Mouse (Mus musculus) liver, embryonic 15.5 days (tissue): Measurements from ENCODE around the gene Bri3. TPM values are rescaled to one million over a fixed set of nuclear protein-coding genes. Genes with fewer than 3 reads are reported as not detected.

Source experiments
- ATAC-seq: fragments of 200-750 bp; cut with Nextera tagmentation; 2 replicates; pipeline ENCODE4 v1.8.0; 2017; ENCODE audit warnings: moderate number of reproducible peaks, mild to moderate bottlenecking, moderate library complexity; ENCODE audit not compliant: insufficient read depth
- H3K27ac ChIP-seq: fragments of 300-500 bp; sonication (generic); replicated peaks from 2 replicates; pipeline ENCODE4 v1.5.1; 2015; ENCODE audit warnings: mild to moderate bottlenecking, inconsistent platforms
- H3K27me3 ChIP-seq: fragments of 300-500 bp; sonication (generic); 2 replicates; pipeline ENCODE4 v1.6.1; 2015; ENCODE audit warnings: mild to moderate bottlenecking, inconsistent platforms
- H3K36me3 ChIP-seq: fragments of 300-500 bp; sonication (generic); replicated peaks from 2 replicates; pipeline ENCODE4 v1.6.1; 2015; ENCODE audit warnings: moderate library complexity, mild to moderate bottlenecking, inconsistent platforms
- H3K4me1 ChIP-seq: fragments of 300-500 bp; sonication (generic); replicated peaks from 2 replicates; pipeline ENCODE4 v1.6.1; 2015; ENCODE audit warnings: inconsistent platforms
- H3K4me2 ChIP-seq: fragments of 300-500 bp; sonication (generic); 2 replicates; pipeline ENCODE4 v1.6.1; 2015; ENCODE audit warnings: moderate library complexity, mild to moderate bottlenecking, inconsistent platforms
- H3K4me3 ChIP-seq: fragments of 300-500 bp; sonication (generic); replicated peaks from 2 replicates; pipeline ENCODE4 v1.5.1; 2015; ENCODE audit warnings: mild to moderate bottlenecking, inconsistent platforms
- H3K9ac ChIP-seq: fragments of 300-500 bp; sonication (generic); 2 replicates; pipeline ENCODE4 v1.6.1; 2015; ENCODE audit warnings: moderate library complexity, mild to moderate bottlenecking, inconsistent platforms
- H3K9me3 ChIP-seq: fragments of 300-500 bp; sonication (generic); replicated peaks from 2 replicates; pipeline ENCODE4 v1.6.1; 2016; ENCODE audit warnings: inconsistent platforms
- WGBS: fragments of 180-500 bp; shearing (Covaris S2); methylation state at CpG from one replicate; pipeline ENCODE4 v1.1.7; 2015; ENCODE audit warnings: mixed read lengths; ENCODE audit not compliant: insufficient replicate concordance; 5-methylcytosine and 5-hydroxymethylcytosine counted together
- polyA plus RNA-seq: library from polyadenylated mRNA; unstranded; fragments of >200 nt; fragmentation: Nextera tagmentation; extraction: Ambion mirVana; gene quantifications from 2 replicates; pipeline ENCODE4 v1.2.1, GENCODE M21; 2015

Gene Bri3
- polyA plus RNA-seq, 1 experiment from 2014 or later, result 20.3 TPM

DNA sequence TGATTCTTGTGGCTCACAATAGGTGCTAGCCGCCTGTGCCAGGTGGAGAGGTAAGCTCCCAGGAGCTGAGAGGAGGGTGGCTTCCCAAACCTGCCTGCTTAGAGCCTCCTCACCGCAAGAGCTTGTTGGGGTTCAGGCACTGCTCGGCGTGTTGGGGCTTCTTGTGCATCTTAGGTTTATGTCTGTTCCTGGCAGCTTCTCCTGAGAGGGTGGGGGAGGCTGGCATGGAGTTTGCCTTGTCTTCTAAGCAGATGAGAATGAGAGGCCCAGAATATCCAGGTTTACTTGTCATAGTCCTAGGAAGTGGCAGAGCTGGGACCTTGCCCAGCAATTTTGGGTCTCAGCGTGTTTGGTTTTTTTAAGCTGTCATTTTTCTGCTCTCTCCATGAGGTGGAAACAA, 17.6 kb downstream of the Bri3 start:
- Histone ChIP-seq H3K27me3 (no peaks in the 10 kb centered on the region), H3K4me1 (peaks cover 24% of the 10 kb centered on the region), H3K27ac (no peak overlapping the region), H3K9me3 (no peaks in the 10 kb centered on the region), H3K36me3 (peaks cover 20% of the 10 kb centered on the region), H3K4me2 (no peak overlapping the region), H3K9ac (no peak overlapping the region), H3K4me3 (no peak overlapping the region)
- 77% methylated on average over 5 of the region's 5 CpGs for WGBS
- no peak for ATAC-seq

DNA sequence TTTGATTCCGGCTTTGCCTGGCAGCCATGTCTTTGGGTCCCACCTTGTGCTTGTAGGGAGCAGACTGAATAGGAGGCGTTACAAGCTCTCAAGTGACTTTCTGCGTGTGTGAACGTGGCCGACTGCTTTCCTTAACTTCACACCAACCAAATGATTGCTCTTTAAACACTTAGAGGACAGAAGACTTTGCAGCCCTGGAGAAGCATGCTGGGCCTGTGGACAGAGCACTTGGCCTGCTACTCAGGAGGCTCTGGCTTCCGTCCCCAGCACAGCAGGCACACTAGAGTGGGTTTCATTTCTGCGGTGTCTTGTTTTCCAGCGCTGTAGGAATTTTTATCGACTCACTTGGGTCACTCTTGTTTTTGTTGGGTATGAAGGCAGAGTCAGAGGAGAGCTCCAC, 18.8 kb downstream of the Bri3 start:
- Histone ChIP-seq H3K4me3 (no peak overlapping the region), H3K4me2 (no peak overlapping the region), H3K4me1 (peaks cover 12% of the 10 kb centered on the region), H3K36me3 (peaks cover 23% of the 10 kb centered on the region), H3K9ac (no peak overlapping the region), H3K27me3 (no peaks in the 10 kb centered on the region), H3K9me3 (no peaks in the 10 kb centered on the region), H3K27ac (no peak overlapping the region)
- WGBS, result 75% methylated on average over 9 of the region's 9 CpGs
- no peak for ATAC-seq

DNA sequence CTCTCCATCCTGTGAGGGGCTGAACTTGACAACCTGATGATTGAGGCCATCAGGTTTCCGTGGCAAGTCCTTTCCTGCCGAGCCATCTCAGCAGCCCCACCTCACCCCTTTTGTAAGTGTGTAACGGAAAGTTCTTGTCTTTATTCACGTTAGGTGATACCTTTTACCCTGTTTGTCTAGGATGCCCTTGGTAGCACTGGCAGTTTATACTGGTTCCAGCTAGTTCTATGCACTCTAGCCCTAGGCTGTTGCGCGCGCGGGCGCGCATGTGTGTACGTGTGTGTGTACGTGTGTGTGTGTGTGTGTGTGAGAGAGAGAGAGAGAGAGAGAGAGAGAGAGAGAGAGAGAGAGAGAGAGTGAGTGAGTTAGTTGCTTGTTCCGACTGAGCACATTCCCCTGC, 19.3 kb downstream of the Bri3 start:
- peaks cover 23% of the 10 kb centered on the region for H3K36me3 ChIP-seq
- H3K27me3 ChIP-seq, result no peaks in the 10 kb centered on the region
- H3K9me3 ChIP-seq, result no peaks in the 10 kb centered on the region
- WGBS, result 78% methylated on average over 13 of the region's 13 CpGs
- no peak overlapping the region for H3K9ac ChIP-seq
- H3K4me1 ChIP-seq, result peaks cover 7% of the 10 kb centered on the region; the same call in 1 of the 2 replicates
- no peak for ATAC-seq
- no peak overlapping the region for H3K4me3 ChIP-seq
- H3K27ac ChIP-seq, result no peak overlapping the region
- H3K4me2 ChIP-seq, result no peak overlapping the region

DNA sequence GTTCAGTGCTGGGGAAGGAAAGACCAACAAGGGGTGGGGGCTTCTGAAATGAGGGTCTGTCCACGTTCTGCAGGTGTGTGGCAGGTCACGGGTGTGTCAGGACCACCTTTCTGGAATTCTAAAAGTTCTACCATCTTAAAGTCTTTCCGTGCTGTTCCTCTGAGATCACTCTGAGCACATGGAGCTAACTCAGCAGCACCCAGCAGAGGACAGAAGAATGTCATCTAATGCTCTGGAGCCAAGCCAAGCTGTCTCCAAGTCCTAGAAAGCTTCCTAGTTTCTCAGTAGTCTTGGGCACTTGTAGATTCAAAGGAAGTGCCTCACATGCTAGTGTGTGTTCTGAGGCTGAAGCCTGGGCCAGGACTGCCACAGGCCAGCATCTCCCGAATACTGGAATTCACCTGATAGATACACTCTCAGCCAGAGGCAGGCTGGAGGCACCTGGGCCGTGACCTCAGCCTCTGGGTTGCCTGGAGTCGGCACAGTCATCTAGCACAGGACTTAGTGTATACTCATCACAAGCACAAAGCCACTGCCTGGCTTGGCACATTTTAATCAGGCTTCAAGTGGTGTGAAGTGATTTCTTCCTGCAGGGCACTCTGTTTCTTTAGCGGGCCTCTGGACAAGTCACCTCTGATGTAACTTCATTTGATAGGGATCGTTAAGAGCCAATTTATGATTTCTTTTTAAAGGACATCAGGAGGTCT, 23.5 kb downstream of the Bri3 start:
- Histone ChIP-seq H3K9me3 (no peaks in the 10 kb centered on the region), H3K9ac (no peak overlapping the region), H3K27me3 (no peaks in the 10 kb centered on the region), H3K4me1 (peaks cover 14% of the 10 kb centered on the region), H3K4me2 (no peak overlapping the region), H3K36me3 (peaks cover 23% of the 10 kb centered on the region), H3K27ac (no peak overlapping the region), H3K4me3 (no peak overlapping the region)
- WGBS, result 65% methylated on average over 8 of the region's 8 CpGs
- no peak for ATAC-seq

DNA sequence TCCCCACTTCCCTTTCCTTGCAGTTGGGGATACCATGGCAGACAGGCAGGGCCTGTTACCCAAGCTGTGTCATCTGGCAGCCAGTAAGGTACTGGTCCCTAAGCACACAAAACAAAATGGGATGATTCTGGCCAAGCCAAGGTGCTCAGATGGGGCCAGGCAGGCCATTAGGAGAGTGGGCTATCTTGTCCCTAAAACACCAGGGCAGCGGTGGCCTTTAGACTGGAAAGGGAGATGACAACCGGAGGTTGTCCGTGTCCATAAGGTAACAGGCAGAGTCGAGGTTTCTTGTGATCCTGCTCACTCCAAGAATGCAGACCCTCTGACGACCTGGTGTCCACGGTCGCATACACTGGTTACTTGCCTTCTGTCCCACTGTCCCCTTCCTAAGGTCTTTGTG, 25.7 kb downstream of the Bri3 start:
- Histone ChIP-seq H3K9ac (no peak overlapping the region), H3K4me1 (peaks cover 14% of the 10 kb centered on the region), H3K27ac (no peak overlapping the region), H3K4me2 (no peak overlapping the region), H3K4me3 (no peak overlapping the region), H3K27me3 (no peaks in the 10 kb centered on the region), H3K36me3 (peaks cover 13% of the 10 kb centered on the region), H3K9me3 (no peaks in the 10 kb centered on the region)
- ATAC-seq, result no peak
- WGBS, result 75% methylated on average over 7 of the region's 7 CpGs

DNA sequence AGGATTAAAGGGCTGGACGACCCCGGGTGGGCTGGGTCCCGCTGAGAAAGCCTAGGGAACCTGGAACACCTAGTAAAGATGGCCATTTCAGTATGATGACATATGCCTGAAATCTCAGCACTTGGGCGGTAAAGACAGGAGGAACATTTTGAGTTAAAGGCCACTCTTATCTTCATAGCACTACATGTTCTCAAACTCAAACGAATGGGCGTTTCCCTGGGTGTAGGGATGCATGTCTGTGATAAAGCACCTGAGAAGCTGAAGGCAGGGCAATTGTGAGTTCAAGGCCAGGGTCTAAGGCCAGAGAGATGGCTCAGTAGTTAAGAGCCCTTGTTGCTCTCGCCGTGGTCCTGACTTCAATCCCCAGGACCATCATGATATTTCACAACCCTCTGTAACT, 26.2 kb downstream of the Bri3 start:
- peaks cover 13% of the 10 kb centered on the region; the same call in 1 of the 2 replicates for H3K36me3 ChIP-seq
- no peaks in the 10 kb centered on the region for H3K9me3 ChIP-seq
- no peaks in the 10 kb centered on the region for H3K27me3 ChIP-seq
- H3K4me1 ChIP-seq, result peaks cover 14% of the 10 kb centered on the region
- no peak for ATAC-seq
- 47% methylated on average over 8 of the region's 8 CpGs for WGBS
- H3K9ac ChIP-seq, result no peak overlapping the region
- H3K4me3 ChIP-seq, result no peak overlapping the region
- no peak overlapping the region for H3K27ac ChIP-seq
- H3K4me2 ChIP-seq, result no peak overlapping the region

DNA sequence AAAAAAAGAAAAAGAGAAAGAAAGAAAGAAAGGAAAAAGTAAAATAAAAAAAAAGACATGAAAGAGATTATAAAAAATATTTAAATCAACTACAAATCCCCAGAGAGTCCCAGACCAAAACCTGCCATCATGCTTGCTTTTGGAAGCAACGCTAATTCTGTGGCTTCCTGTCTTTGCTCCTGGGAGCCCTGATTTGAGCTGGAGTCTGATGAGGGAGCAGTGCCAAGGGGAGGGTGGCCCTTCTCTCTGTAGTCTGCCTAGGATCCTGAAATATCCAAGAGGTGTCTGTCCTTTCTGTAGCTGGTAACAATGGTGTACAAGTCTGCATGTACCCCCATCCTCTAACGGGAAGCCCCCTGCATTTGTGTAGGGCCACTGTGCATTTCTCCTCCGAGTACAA, 26.9 kb downstream of the Bri3 start:
- Histone ChIP-seq H3K4me2 (no peak overlapping the region), H3K9me3 (no peaks in the 10 kb centered on the region), H3K9ac (no peak overlapping the region), H3K4me3 (no peak overlapping the region), H3K4me1 (peaks cover 14% of the 10 kb centered on the region), H3K27me3 (no peaks in the 10 kb centered on the region), H3K36me3 (peaks cover 9% of the 10 kb centered on the region; the same call in 1 of the 2 replicates), H3K27ac (no peak overlapping the region)
- ATAC-seq, result no peak
- WGBS, result 45% methylated on average over 3 of the region's 3 CpGs

DNA sequence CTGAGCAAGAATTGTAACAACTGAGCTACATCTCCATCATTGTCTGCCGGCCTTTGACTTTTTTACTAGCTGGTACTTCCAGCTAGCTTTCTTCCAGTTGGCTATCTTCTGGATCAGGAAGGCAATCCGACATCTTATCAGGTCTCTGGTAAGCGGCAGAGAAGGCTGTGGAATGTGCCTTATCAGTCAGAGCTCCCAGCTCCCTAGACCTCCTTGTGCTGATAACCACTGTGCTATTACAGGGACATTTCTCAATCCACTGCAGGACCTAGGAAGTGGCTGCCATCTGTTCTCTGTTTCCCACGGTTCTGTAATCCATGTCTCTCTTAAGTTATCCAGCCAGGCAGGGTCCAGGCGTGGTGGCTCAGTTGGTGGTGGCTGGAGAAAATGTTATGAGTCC, 27.5 kb downstream of the Bri3 start:
- H3K27me3 ChIP-seq, result no peaks in the 10 kb centered on the region
- no peak overlapping the region for H3K27ac ChIP-seq
- H3K4me1 ChIP-seq, result peaks cover 15% of the 10 kb centered on the region
- WGBS, result 21% methylated on average over 5 of the region's 5 CpGs
- H3K9ac ChIP-seq, result no peak overlapping the region
- ATAC-seq, result no peak
- H3K4me3 ChIP-seq, result no peak overlapping the region
- no peak overlapping the region for H3K4me2 ChIP-seq
- no peaks in the 10 kb centered on the region for H3K9me3 ChIP-seq
- H3K36me3 ChIP-seq, result peaks cover 4% of the 10 kb centered on the region; the same call in 1 of the 2 replicates

DNA sequence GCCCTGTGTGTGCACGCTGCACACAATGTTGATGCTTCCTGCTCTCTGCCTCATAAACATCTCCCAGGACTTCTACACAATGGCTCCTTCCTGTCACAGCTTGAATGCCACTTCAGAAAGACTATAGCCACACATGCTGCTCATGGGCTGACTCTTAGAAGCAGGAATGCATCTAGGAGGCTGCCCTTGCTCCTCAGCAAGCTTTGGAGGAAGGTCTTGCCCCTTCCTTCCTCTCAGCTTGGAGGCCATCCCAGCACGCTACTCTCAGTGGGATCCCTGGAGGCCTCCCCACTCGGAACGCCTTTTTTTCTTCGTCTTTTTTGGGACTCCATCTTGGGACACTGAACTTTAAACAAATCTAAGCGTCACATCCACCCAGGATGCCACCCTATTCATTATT, 30.7 kb downstream of the Bri3 start:
- no peak for ATAC-seq
- no peak overlapping the region for H3K9ac ChIP-seq
- no peak overlapping the region for H3K27ac ChIP-seq
- H3K27me3 ChIP-seq, result no peaks in the 10 kb centered on the region
- H3K4me3 ChIP-seq, result no peak overlapping the region
- WGBS, result 64% methylated on average over 6 of the region's 6 CpGs
- H3K36me3 ChIP-seq, result no peaks in the 10 kb centered on the region
- no peak overlapping the region for H3K4me2 ChIP-seq
- H3K4me1 ChIP-seq, result peaks cover 20% of the 10 kb centered on the region
- H3K9me3 ChIP-seq, result no peaks in the 10 kb centered on the region

DNA sequence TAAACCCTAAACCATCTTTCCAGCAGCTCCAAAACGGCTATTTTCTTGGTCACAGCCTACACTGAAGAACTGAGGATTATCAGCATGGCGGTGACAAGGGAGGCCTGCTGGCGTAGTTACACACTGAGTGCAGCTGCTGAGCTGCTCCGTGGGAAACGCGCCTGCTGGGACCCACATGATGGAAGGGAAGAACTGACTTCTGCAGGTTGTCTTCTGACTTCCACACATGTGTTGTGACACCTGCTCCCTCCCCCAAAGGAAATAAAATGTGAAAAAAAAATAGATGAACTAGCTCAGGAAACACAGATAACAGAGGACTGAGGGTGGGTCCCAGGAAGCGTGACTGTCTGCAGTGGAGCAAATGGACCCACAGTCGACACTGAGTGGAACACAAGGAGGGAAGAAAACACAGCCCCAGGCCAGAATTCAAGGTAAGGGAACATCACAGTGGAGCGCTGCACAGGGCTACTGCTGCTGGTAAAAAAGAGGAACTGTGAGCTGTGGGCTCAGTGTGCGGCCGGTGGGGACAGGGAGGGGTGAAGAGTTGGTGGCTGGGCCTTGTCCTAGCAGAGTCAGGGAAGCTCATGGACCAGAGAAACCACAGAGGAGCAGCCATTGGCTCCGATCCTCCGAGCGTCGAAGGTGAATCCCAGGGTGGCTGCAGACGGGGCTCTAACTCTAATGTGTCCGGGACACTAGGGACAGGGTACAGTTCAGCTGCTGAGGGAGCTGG, 32.8 kb downstream of the Bri3 start:
- Histone ChIP-seq H3K36me3 (no peaks in the 10 kb centered on the region), H3K9ac (no peak overlapping the region), H3K4me3 (no peak overlapping the region), H3K27ac (no peak overlapping the region), H3K4me2 (no peak overlapping the region), H3K9me3 (no peaks in the 10 kb centered on the region), H3K27me3 (no peaks in the 10 kb centered on the region), H3K4me1 (0 out of 2 replicates have a peak, but pooled peaks cover 6% of the 10 kb centered on the region)
- ATAC-seq, result no peak
- 28% methylated on average over 17 of the region's 17 CpGs for WGBS

DNA sequence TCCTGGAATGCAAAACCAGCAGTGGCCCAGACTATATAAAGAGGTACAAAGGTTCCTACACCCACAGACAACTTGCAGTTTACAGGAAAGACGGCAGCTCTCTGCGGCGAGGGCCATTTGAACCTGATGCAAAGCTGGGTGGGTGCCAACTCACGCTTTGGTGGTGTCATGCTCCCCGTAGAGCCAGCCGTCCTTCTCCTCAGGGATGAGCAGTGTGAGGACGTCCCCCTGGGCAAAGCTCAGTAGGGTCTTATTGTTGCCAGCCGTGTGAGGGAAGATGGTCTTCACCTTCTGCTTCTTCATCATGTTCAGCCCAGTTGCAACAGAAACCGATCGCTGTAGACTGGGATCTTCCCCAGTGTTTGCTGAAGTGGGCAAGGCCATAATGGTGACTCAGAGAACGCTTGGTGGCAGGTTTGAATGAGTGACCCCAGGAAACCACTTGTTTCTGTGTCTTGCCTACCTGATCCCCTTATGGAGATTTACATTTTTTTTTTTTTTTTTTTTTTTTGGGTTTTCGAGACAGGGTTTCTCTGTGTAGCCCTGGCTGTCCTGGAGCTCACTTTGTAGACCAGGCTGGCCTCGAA, 34.2 kb downstream of the Bri3 start:
- ATAC-seq, result no peak
- Histone ChIP-seq H3K36me3 (no peaks in the 10 kb centered on the region), H3K9ac (no peak overlapping the region), H3K4me3 (no peak overlapping the region), H3K9me3 (no peaks in the 10 kb centered on the region), H3K27me3 (no peaks in the 10 kb centered on the region), H3K27ac (no peak overlapping the region), H3K4me2 (no peak overlapping the region), H3K4me1 (0 out of 2 replicates have a peak, but pooled peaks cover 6% of the 10 kb centered on the region)
- 74% methylated on average over 12 of the region's 13 CpGs for WGBS
